ENCODE assay signal across 9 mouse cellular contexts in the genomic region with DNA sequence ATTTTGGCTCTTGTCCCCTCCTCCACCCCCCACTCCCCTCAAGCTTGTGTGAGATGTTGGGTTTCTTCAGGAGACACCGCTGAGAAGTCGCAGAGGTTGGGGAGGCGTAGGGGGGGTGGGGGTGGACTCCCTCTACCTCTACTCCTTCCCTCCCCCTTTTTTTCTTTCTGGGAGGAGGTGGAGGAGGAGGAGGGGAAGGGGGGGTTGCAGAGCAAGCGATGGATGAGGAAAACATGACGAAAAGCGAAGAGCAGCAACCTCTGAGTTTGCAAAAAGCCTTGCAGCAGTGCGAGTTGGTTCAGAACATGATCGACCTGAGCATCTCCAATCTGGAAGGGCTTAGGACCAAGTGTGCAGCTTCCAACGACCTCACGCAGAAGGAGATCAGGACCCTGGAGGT. TPM values are rescaled to one million over a fixed set of nuclear protein-coding genes. Genes with fewer than 3 reads are reported as not detected.
DNase-seq lines count a peak whose midpoint lies in the region; ATAC-seq and TF ChIP-seq lines count a peak whose summit lies in the region.
"Had no signal": no experiment of that assay in that cellular context is flagged by ENCODE, and none has a peak within 500 bp of the region (broad histone marks: within the 10 kb centered on the region; RNA-seq: fewer than 3 reads in every experiment).

No protein-coding gene starts in this region.

- H3K4me2 ChIP-seq in heart, embryonic 13.5 days = peak overlapping the region; percentile 93
- H3K4me2 ChIP-seq in forebrain, embryonic 12.5 days = peak overlapping the region; percentile 79
- peak overlapping the region; percentile 99 for H3K4me2 ChIP-seq in limb, embryonic 13.5 days (replicated peaks)

- no peaks in the 10 kb centered on the region for H3K9me3 ChIP-seq in heart, embryonic 13.5 days
- H3K9me3 ChIP-seq in ES-E14 (ENCODE audit: control insufficient read depth, insufficient read depth, low read depth, low read length) = no peaks in the 10 kb centered on the region
- H3K9me3 ChIP-seq in forebrain, embryonic 12.5 days = no peaks in the 10 kb centered on the region
- H3K9me3 ChIP-seq in limb, embryonic 13.5 days = no peaks in the 10 kb centered on the region

- TF ChIP-seq POLR2A in heart, adult 2 months (IDR thresholded peaks at IDR 0.05; ENCODE audit: insufficient read depth, low read depth, low read length) = no peak

- no peaks in the 10 kb centered on the region for H3K36me3 ChIP-seq in heart, embryonic 13.5 days
- no peaks in the 10 kb centered on the region for H3K36me3 ChIP-seq in heart, adult 2 months (ENCODE audit: control insufficient read depth, insufficient read depth, low read length)
- 0 out of 2 replicates have a peak, but pooled peaks cover 1% of the 10 kb centered on the region for H3K36me3 ChIP-seq in ES-E14 (ENCODE audit: control insufficient read depth, insufficient read depth, low read length, poor library complexity, severe bottlenecking)
- H3K36me3 ChIP-seq in forebrain, embryonic 12.5 days (replicated peaks) = no peaks in the 10 kb centered on the region
- no peaks in the 10 kb centered on the region for H3K36me3 ChIP-seq in limb, embryonic 13.5 days

- TF ChIP-seq CTCF in heart, adult 2 months (IDR thresholded peaks at IDR 0.05) = no peak

- ATAC-seq in heart, embryonic 13.5 days (ENCODE audit: extremely low read depth, insufficient number of reproducible peaks, low FRiP score, low TSS enrichment) = no peak
- 0 out of 2 replicates have a peak, but pooled peaks have one; percentile 10 for ATAC-seq in forebrain, embryonic 12.5 days (ENCODE audit: low FRiP score)
- no peak for ATAC-seq in limb, embryonic 13.5 days (ENCODE audit: low FRiP score, low read depth)

- H3K9ac ChIP-seq in heart, embryonic 13.5 days = no peak overlapping the region
- H3K9ac ChIP-seq in heart, adult 2 months (ENCODE audit: low read depth, low read length) = no peak overlapping the region
- 0 out of 2 replicates have a peak overlapping the region, but pooled peaks have one; percentile 80 for H3K9ac ChIP-seq in ES-E14 (ENCODE audit: insufficient read depth, low read depth, low read length, poor library complexity, severe bottlenecking)
- peak overlapping the region; percentile 79 for H3K9ac ChIP-seq in forebrain, embryonic 12.5 days
- no peak overlapping the region for H3K9ac ChIP-seq in limb, embryonic 13.5 days

- no peak for DNase-seq in heart, adult 2 months
- DNase-seq in ES-E14 (ENCODE audit: low read depth, low spot score) = no peak
- no peak for DNase-seq in Muller cell, postnatal 12 days (ENCODE audit: inconsistent ontology term)
- no peak for DNase-seq in ovary, postnatal 36 days (ENCODE audit: low spot score)
- DNase-seq in gastrocnemius, postnatal 25 days = no peak

- H3K27ac ChIP-seq in heart, embryonic 13.5 days (replicated peaks) = no peak overlapping the region
- no peak overlapping the region for H3K27ac ChIP-seq in heart, adult 2 months
- H3K27ac ChIP-seq in ES-E14 (ENCODE audit: insufficient read depth, low read depth, low read length, poor library complexity, severe bottlenecking) = no peak overlapping the region
- peak overlapping the region; percentile 97 for H3K27ac ChIP-seq in forebrain, embryonic 12.5 days
- no peak overlapping the region for H3K27ac ChIP-seq in limb, embryonic 13.5 days

- peak overlapping the region; percentile 72 for H3K4me3 ChIP-seq in heart, embryonic 13.5 days
- H3K4me3 ChIP-seq in heart, adult 2 months = no peak overlapping the region
- peak overlapping the region; percentile 78 to 85 for H3K4me3 ChIP-seq in ES-E14 (ENCODE audit: insufficient read depth in 1 of 2, low read depth in 1 of 2, low read length in 2 of 2, poor library complexity in 1 of 2, severe bottlenecking in 1 of 2)
- H3K4me3 ChIP-seq in forebrain, embryonic 12.5 days (replicated peaks) = peak overlapping the region; percentile 73
- H3K4me3 ChIP-seq in limb, embryonic 13.5 days = peak overlapping the region; percentile 63

- TF ChIP-seq EP300 in heart, adult 2 months (IDR thresholded peaks at IDR 0.05; ENCODE audit: insufficient read depth, low read depth, low read length) = no peak

- 4% methylated on average over 10 of the region's 10 CpGs for WGBS in heart, embryonic 13.5 days
- WGBS in heart, adult 2 months = 7% methylated on average over 10 of the region's 10 CpGs
- WGBS in forebrain, embryonic 12.5 days = 3% methylated on average over 10 of the region's 10 CpGs
- 3% methylated on average over 10 of the region's 10 CpGs for WGBS in limb, embryonic 13.5 days

- in situ Hi-C loops in ES-E14 (cut with MboI; ENCODE audit: low sequenced_read_pairs in 2 of 2, unreplicated experiment in 2 of 2) = no loop called here

- H3K4me1 ChIP-seq in heart, embryonic 13.5 days = peaks cover 10% of the 10 kb centered on the region
- no peaks in the 10 kb centered on the region for H3K4me1 ChIP-seq in heart, adult 2 months (ENCODE audit: control insufficient read depth, insufficient read depth, low read length)
- peaks cover 0 to 15% of the 10 kb centered on the region in 2 experiments; a peak in 1 of 4 replicates for H3K4me1 ChIP-seq in ES-E14 (ENCODE audit: control insufficient read depth in 2 of 2, insufficient read depth in 2 of 2, low read length in 2 of 2, poor library complexity in 1 of 2)
- H3K4me1 ChIP-seq in forebrain, embryonic 12.5 days = peaks cover 20% of the 10 kb centered on the region
- peaks cover 13% of the 10 kb centered on the region for H3K4me1 ChIP-seq in limb, embryonic 13.5 days

- intact Hi-C loops in heart, adult 2 months (cut with DNase I) = no loop called here

- no peaks in the 10 kb centered on the region for H3K79me2 ChIP-seq in heart, adult 2 months (replicated peaks; ENCODE audit: control insufficient read depth, insufficient read depth, low read length)

- H3K27me3 ChIP-seq in heart, embryonic 13.5 days (replicated peaks) = peaks cover 87% of the 10 kb centered on the region
- peaks cover 5% of the 10 kb centered on the region for H3K27me3 ChIP-seq in heart, adult 2 months (ENCODE audit: control insufficient read depth, insufficient read depth, low read length)
- H3K27me3 ChIP-seq in forebrain, embryonic 12.5 days = peaks cover 40% of the 10 kb centered on the region
- peaks cover 83% of the 10 kb centered on the region for H3K27me3 ChIP-seq in limb, embryonic 13.5 days

TF ChIP-seq in ES-E14, 5 proteins besides CTCF, POLR2A, EP300 and RAD21:
- TF ChIP-seq ZNF384 (IDR thresholded peaks at IDR 0.05; ENCODE audit: low read depth, low read length) (no peak), ZC3H11A (IDR thresholded peaks at IDR 0.05; ENCODE audit: borderline replicate concordance, low read depth, low read length) (no peak), MAFK (IDR thresholded peaks at IDR 0.05; ENCODE audit: insufficient read depth, low read depth, low read length) (no peak), HCFC1 (IDR thresholded peaks at IDR 0.05; ENCODE audit: borderline replicate concordance, insufficient read depth, low read length) (no peak), CHD2 (IDR thresholded peaks at IDR 0.05; ENCODE audit: low read depth, low read length) (no peak)

RNA-seq across cellular contexts. Expression of a gene that starts 0.8 kb away (rescaled TPM):
- polyA plus RNA-seq in heart, embryonic 13.5 days (2015; fragmentation: Nextera tagmentation; extraction: Ambion mirVana) = 0.07 and 0.13 TPM in 2 replicates
- under 1 TPM in 1 of 2 experiments, not detected in 1; 0.05 TPM for total RNA-seq in heart, adult 2 months (2021)
- polyA plus RNA-seq in heart, adult 2 months (2012; rRNA removed) = 0.02 TPM in 1 of 2 replicates, not detected in the other
- total RNA-seq in ES-E14 (2012; rRNA removed) = 0.67 and 1.2 TPM in 2 replicates
- polyA plus RNA-seq in forebrain, embryonic 12.5 days (2016; fragmentation: Nextera tagmentation; extraction: Ambion mirVana) = 2.2 and 2.7 TPM in 2 replicates
- polyA plus RNA-seq in limb, embryonic 13.5 days (2015; fragmentation: Nextera tagmentation; extraction: Ambion mirVana) = 0.08 and 0.15 TPM in 2 replicates
- under 1 TPM; 0.05 to 0.08 TPM for total RNA-seq in gastrocnemius, postnatal 25 days (2021)
- total RNA-seq: MEL had no signal

RNA-seq across cellular contexts. Expression of a gene that starts 25.8 kb away (rescaled TPM):
- 64.3 and 67.7 TPM in 2 replicates for polyA plus RNA-seq in heart, embryonic 13.5 days (2015; fragmentation: Nextera tagmentation; extraction: Ambion mirVana)
- 1 to 10 TPM; 1.7 to 4.3 TPM for total RNA-seq in heart, adult 2 months (2021)
- polyA plus RNA-seq in heart, adult 2 months (2012; rRNA removed) = 3.7 and 5.8 TPM in 2 replicates
- total RNA-seq in ES-E14 (2012; rRNA removed) = 173 and 188 TPM in 2 replicates
- 82.0 and 86.0 TPM in 2 replicates for polyA plus RNA-seq in forebrain, embryonic 12.5 days (2016; fragmentation: Nextera tagmentation; extraction: Ambion mirVana)
- polyA plus RNA-seq in limb, embryonic 13.5 days (2015; fragmentation: Nextera tagmentation; extraction: Ambion mirVana) = 82.0 and 86.2 TPM in 2 replicates
- 1 to 10 TPM in 1 of 2 experiments, under 1 TPM in 1; 1.00 to 2.7 TPM for total RNA-seq in gastrocnemius, postnatal 25 days (2021)

RNA-seq across cellular contexts. Expression of a gene that starts 57.5 kb away (rescaled TPM):
- 74.2 and 79.3 TPM in 2 replicates for polyA plus RNA-seq in heart, embryonic 13.5 days (2015; fragmentation: Nextera tagmentation; extraction: Ambion mirVana)
- 100 to 1,000 TPM in 1 of 2 experiments, 10 to 100 TPM in 1; 91.4 to 101 TPM for total RNA-seq in heart, adult 2 months (2021)
- polyA plus RNA-seq in heart, adult 2 months (2012; rRNA removed) = 130 and 197 TPM in 2 replicates
- total RNA-seq in ES-E14 (2012; rRNA removed) = 76.7 and 84.5 TPM in 2 replicates
- 94.4 and 95.5 TPM in 2 replicates for polyA plus RNA-seq in forebrain, embryonic 12.5 days (2016; fragmentation: Nextera tagmentation; extraction: Ambion mirVana)
- polyA plus RNA-seq in limb, embryonic 13.5 days (2015; fragmentation: Nextera tagmentation; extraction: Ambion mirVana) = 54.9 and 55.2 TPM in 2 replicates
- total RNA-seq in gastrocnemius, postnatal 25 days (2021) = 10 to 100 TPM; 75.4 to 83.4 TPM

Comparison
In these comparisons a context has a peak if more than half of its experiments do, and no peak if none do; other contexts are left out.
1. H3K9ac ChIP-seq: peak in ES-E14 (single experiment) and forebrain, embryonic 12.5 days (single experiment); none in heart, embryonic 13.5 days (single experiment), heart, adult 2 months (single experiment) and limb, embryonic 13.5 days (single experiment).
2. Peak in every context shown above with its lines, with median percentiles within 50 percentile points of each other: H3K4me2 ChIP-seq.